Mouse (Mus musculus): Measurements from ENCODE around the gene Chd1. TPM values are rescaled to one million over a fixed set of nuclear protein-coding genes. Genes with fewer than 3 reads are reported as not detected.

Chd1 gene
- polyA plus RNA-seq, 1 experiment, result 93.7 TPM

DNA sequence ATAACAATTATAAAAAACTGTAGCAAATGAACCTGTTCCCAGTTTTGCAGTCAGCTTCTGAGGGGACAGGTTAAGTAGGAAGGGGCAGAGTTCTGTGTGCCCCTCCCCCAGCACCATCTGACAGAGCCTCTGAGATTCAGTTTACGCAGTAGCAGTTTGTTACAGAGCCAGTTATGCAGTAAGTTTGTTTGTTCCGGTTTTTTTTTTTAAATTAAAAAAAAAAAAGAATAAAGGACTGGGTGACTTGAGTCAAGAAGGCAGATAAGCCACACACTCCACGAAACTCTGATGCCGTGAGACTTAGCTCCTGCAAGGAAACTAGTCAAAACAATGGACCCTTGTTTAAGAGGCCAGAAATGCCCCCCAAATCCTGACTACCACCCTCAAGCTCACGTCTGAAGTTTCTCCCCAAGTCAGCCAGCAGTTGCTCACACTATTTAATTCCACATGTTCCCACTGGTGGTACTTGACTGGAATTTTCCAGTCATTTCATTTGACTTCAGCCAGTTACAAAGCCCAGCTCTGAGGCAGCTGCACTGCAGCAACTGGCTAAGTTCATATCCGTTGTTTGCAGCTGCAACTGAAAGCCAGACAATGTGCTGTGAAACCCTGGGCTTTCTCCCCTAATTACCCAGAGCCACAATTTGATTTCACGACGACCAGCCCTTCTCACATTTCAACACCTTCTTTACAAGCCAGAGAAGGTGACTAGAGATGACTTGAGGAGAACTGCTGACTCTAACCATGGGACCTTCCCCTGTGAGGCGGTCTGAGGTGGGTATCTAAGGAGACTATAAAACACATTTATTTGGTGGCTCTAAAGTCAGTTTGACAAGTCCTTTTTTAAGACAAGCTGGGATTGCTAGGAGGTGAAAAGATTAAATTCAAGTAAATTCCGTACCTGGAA, 104.0 kb downstream of the Chd1 start:
- Histone ChIP-seq H3K9me3 (replicated peaks; ENCODE audit: control insufficient read depth, insufficient read depth, low read length, poor library complexity, severe bottlenecking) (no peaks in the 10 kb centered on the region), H3K27me3 (ENCODE audit: control insufficient read depth, insufficient read depth, low read length, poor library complexity, severe bottlenecking) (no peaks in the 10 kb centered on the region), H3K27ac (ENCODE audit: insufficient read depth, low read length) (no peak overlapping the region), H3K4me3 (ENCODE audit: low read depth, low read length) (no peak overlapping the region), H3K36me3 (ENCODE audit: control insufficient read depth, insufficient read depth, low read length, poor library complexity, severe bottlenecking) (peaks cover 7% of the 10 kb centered on the region; the same call in 1 of the 2 replicates), H3K9ac (ENCODE audit: low read depth, poor library complexity, severe bottlenecking) (no peak overlapping the region), H3K4me1 (ENCODE audit: control insufficient read depth, insufficient read depth, low read length) (no peaks in the 10 kb centered on the region)
- TF ChIP-seq EP300 (IDR thresholded peaks at IDR 0.05; ENCODE audit: insufficient read depth, low read depth, low read length) (no peak), CTCF (IDR thresholded peaks at IDR 0.05; ENCODE audit: low read depth, low read length) (no peak), POLR2A (IDR thresholded peaks at IDR 0.05; ENCODE audit: insufficient read depth, low read length) (no peak)

GRCm38 (mm10) chr17:15809949-15810348, 105.2 kb downstream of the Chd1 start:
- Histone ChIP-seq H3K9me3 (replicated peaks; ENCODE audit: control insufficient read depth, insufficient read depth, low read length, poor library complexity, severe bottlenecking) (no peaks in the 10 kb centered on the region), H3K27ac (ENCODE audit: insufficient read depth, low read length) (no peak overlapping the region), H3K4me1 (ENCODE audit: control insufficient read depth, insufficient read depth, low read length) (no peaks in the 10 kb centered on the region), H3K4me3 (ENCODE audit: low read depth, low read length) (no peak overlapping the region), H3K27me3 (ENCODE audit: control insufficient read depth, insufficient read depth, low read length, poor library complexity, severe bottlenecking) (no peaks in the 10 kb centered on the region), H3K36me3 (ENCODE audit: control insufficient read depth, insufficient read depth, low read length, poor library complexity, severe bottlenecking) (peaks cover 9% of the 10 kb centered on the region; the same call in 1 of the 2 replicates), H3K9ac (ENCODE audit: low read depth, poor library complexity, severe bottlenecking) (no peak overlapping the region)
- TF ChIP-seq POLR2A (IDR thresholded peaks at IDR 0.05; ENCODE audit: insufficient read depth, low read length) (no peak), CTCF (IDR thresholded peaks at IDR 0.05; ENCODE audit: low read depth, low read length) (no peak), EP300 (IDR thresholded peaks at IDR 0.05; ENCODE audit: insufficient read depth, low read depth, low read length) (no peak)

- Histone ChIP-seq H3K36me3 (ENCODE audit: control insufficient read depth, insufficient read depth, low read length, poor library complexity, severe bottlenecking) (peaks cover 4% of the 10 kb centered on the region; the same call in 1 of the 2 replicates), H3K27ac (ENCODE audit: insufficient read depth, low read length) (no peak overlapping the region)
Observed at GRCm38 (mm10) chr17:15812136-15812778, 107.5 kb downstream of the Chd1 start.

GRCm38 (mm10) chr17:15813658-15814212, 109.0 kb downstream of the Chd1 start:
- Histone ChIP-seq H3K27me3 (ENCODE audit: control insufficient read depth, insufficient read depth, low read length, poor library complexity, severe bottlenecking) (no peaks in the 10 kb centered on the region), H3K9ac (ENCODE audit: low read depth, poor library complexity, severe bottlenecking) (no peak overlapping the region), H3K4me3 (ENCODE audit: low read depth, low read length) (no peak overlapping the region), H3K27ac (ENCODE audit: insufficient read depth, low read length) (no peak overlapping the region), H3K9me3 (replicated peaks; ENCODE audit: control insufficient read depth, insufficient read depth, low read length, poor library complexity, severe bottlenecking) (no peaks in the 10 kb centered on the region), H3K4me1 (ENCODE audit: control insufficient read depth, insufficient read depth, low read length) (no peaks in the 10 kb centered on the region), H3K36me3 (ENCODE audit: control insufficient read depth, insufficient read depth, low read length, poor library complexity, severe bottlenecking) (peaks cover 4% of the 10 kb centered on the region; the same call in 1 of the 2 replicates)
- no peak for TF ChIP-seq EP300 (IDR thresholded peaks at IDR 0.05; ENCODE audit: insufficient read depth, low read depth, low read length)
- no peak for TF ChIP-seq CTCF (IDR thresholded peaks at IDR 0.05; ENCODE audit: low read depth, low read length)
- no peak for TF ChIP-seq POLR2A (IDR thresholded peaks at IDR 0.05; ENCODE audit: insufficient read depth, low read length)

More at GRCm38 (mm10) chr17:15812136-15812778, 107.5 kb downstream of the Chd1 start:
- TF ChIP-seq POLR2A (IDR thresholded peaks at IDR 0.05; ENCODE audit: insufficient read depth, low read length), result no peak
- TF ChIP-seq EP300 (IDR thresholded peaks at IDR 0.05; ENCODE audit: insufficient read depth, low read depth, low read length), result no peak
- no peak for TF ChIP-seq CTCF (IDR thresholded peaks at IDR 0.05; ENCODE audit: low read depth, low read length)
- Histone ChIP-seq H3K4me1 (ENCODE audit: control insufficient read depth, insufficient read depth, low read length) (no peaks in the 10 kb centered on the region), H3K4me3 (ENCODE audit: low read depth, low read length) (no peak overlapping the region), H3K9ac (ENCODE audit: low read depth, poor library complexity, severe bottlenecking) (no peak overlapping the region), H3K9me3 (replicated peaks; ENCODE audit: control insufficient read depth, insufficient read depth, low read length, poor library complexity, severe bottlenecking) (no peaks in the 10 kb centered on the region), H3K27me3 (ENCODE audit: control insufficient read depth, insufficient read depth, low read length, poor library complexity, severe bottlenecking) (no peaks in the 10 kb centered on the region)

DNA sequence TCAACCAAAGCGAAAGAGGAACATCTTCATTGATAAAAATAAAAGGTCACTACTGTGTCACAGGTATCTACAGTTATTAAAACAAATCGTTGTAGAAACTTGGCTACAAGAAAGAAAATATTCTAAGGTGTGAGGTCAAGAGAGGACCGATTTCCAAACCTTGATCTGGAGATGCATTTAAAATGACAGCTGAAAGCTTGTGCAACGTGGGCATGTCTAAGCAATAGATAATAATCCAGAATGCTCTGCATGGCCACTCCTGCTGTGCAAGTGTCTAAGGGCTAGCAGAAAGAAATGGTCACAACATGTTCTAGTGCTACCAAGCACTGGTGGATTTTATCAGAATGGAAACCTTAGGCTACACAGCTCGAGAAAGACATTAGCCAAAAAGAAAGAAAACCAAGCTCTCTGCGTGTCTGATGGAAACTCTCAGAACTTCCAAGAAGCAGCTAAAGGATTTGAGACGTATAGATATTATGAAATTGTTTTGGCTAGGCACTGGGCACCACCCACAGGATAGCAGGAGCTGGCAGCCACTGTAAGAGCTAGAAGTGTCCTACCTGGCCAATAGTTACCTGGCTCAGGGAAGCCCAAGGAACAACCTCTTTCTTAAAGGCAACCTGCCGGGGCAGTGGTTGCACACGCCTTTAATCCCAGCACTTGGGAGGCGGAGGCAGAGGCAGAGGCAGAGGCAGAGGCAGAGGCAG, 110.7 kb downstream of the Chd1 start:
- Histone ChIP-seq H3K4me1 (ENCODE audit: control insufficient read depth, insufficient read depth, low read length) (no peaks in the 10 kb centered on the region), H3K9me3 (replicated peaks; ENCODE audit: control insufficient read depth, insufficient read depth, low read length, poor library complexity, severe bottlenecking) (no peaks in the 10 kb centered on the region), H3K27me3 (ENCODE audit: control insufficient read depth, insufficient read depth, low read length, poor library complexity, severe bottlenecking) (no peaks in the 10 kb centered on the region), H3K36me3 (ENCODE audit: control insufficient read depth, insufficient read depth, low read length, poor library complexity, severe bottlenecking) (peaks cover 4% of the 10 kb centered on the region), H3K27ac (ENCODE audit: insufficient read depth, low read length) (no peak overlapping the region), H3K4me3 (ENCODE audit: low read depth, low read length) (no peak overlapping the region), H3K9ac (ENCODE audit: low read depth, poor library complexity, severe bottlenecking) (no peak overlapping the region)
- TF ChIP-seq EP300 (IDR thresholded peaks at IDR 0.05; ENCODE audit: insufficient read depth, low read depth, low read length) (no peak), POLR2A (IDR thresholded peaks at IDR 0.05; ENCODE audit: insufficient read depth, low read length) (no peak), CTCF (IDR thresholded peaks at IDR 0.05; ENCODE audit: low read depth, low read length) (no peak)
